Mouse (Mus musculus): ENCODE results near the gene Kif27.
"Not testable (repeated sequence)": the region's sequence is repeated elsewhere in the genome, so short reads cannot be mapped to it uniquely, and the experiment has no call there.

Kif27 gene

DNA sequence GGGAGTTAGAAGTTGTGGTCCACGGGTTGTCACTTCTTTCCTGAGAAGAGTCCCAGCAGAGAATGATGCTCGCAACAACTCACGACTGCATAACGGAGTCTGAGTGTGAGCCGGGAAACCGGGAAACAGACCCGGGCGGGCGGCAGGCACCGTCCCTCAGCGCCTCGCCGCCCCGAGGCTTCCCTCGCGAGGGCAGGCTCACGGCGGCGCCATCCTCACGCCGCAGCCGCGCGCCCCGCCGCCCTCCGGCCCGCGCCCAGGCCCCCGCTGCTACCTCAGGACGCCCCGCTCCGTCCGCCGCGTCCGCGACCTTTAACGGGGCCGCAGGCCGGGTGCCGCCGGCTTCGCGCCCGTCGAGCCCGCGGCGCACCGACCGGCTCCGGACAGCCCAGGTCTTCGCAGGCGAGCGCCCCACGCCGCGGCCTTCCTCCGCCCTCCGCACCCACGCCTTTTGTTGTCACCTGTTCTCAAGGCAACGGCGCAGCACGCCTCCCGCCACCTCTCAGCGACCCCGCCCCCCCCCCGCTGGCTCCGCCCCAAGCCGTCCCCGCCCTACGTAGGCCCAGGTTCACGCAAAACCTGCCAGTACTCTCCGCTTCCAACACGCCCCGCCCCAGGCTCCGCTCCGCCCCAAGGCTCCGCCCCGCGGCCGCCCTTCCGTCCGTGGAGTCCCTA is at the start of gene Kif27:
Gene Kif27, minus strand, starts transcription at position 494 of the 675 bp plus-strand sequence.
- DNase-seq: peak; percentile 55

DNA sequence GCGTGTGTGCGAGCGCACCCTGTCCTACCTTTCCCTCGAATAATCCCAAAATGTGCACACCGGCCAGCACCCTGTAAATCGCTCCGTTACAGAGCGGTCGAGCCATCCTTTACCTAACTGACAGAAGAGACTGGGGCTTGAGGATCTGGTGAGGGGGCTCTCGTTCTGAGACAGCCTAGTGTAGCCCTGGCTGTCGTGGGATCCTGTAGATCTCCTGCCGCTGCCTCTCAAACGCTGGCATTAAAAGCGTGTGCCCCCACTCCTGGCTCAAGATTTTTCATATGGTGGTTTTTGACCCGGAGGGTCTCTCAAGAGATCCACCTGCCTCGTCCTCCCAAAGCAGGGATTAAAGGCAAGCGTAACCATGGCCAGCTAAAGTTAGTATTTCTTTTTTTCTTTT is 44.3 kb upstream of the Kif27 start, which contains the start of gene Hnrnpk:
Gene Hnrnpk, minus strand, starts transcription at position 101 of the 400 bp plus-strand sequence.
- not testable (repeated sequence) for DNase-seq

DNA sequence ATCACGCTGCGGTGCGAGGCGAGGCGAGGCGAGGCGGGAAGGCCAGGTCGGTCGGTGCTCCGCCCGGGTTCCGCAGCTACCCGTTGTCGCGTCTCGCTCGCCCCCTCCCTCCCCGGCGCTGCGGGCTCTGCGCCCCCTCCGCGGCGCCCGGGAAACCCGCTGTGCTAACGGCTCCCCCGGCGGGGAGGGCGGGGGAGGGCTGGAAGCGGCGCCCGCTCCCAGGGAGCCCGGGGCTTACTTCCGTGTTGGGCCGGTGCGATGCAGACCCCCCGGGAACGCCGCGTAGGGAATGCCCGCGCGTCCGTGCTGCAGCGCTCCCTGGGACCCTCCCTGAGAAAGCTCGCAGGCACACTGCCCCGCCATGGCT is 43.8 kb upstream of the Kif27 start:
- DNase-seq: no peak

DNA sequence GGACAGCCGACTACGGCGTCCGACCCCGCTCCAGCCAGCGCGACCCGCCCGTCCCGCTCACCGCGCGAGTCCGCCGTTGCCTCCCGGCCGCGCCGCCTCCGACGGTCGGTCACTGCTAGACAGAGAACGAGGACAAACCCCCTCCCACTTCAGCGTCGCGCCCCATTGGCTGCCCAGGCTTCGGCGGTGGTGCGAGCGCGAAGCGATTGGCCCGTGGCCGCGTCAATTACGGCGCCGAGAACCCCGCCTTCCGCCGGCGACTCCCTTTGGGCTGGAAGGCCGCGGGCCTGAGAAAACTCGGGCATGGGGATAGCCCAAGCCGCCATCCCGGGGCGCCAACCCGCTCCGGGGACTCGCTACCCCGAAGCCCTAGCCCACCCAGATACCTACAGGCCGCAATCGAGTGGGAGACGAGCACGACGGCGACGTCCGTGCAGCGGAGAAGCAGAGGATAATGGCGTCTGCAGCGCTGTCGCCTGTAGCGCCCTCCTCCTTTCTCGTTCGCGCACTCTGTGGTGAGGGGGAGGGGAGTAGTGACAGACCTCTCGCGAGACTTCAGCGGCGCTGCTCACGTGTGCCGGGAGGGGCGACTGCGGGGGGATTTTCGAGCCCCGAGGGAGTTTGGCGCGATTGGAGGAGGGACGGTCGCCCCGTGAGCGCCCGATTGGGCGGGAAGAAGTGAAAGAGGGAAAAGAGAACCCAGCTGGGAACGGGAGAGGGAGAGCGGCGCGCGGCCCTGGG is 43.3 kb upstream of the Kif27 start, which contains the start of gene Rmi1:
Gene Rmi1, plus strand, starts transcription at position 246 of the 741 bp plus-strand sequence.
- DNase-seq: peak; percentile 99

GRCm38 (mm10) chr13:58401135-58402002 is 42.4 kb upstream of the Kif27 start:
- DNase-seq: peak; percentile 79

GRCm38 (mm10) chr13:58400576-58400975 is 41.7 kb upstream of the Kif27 start:
- DNase-seq: no peak

- DNase-seq: no peak
Measured at GRCm38 (mm10) chr13:58397651-58398050, 38.7 kb upstream of the Kif27 start.

DNA sequence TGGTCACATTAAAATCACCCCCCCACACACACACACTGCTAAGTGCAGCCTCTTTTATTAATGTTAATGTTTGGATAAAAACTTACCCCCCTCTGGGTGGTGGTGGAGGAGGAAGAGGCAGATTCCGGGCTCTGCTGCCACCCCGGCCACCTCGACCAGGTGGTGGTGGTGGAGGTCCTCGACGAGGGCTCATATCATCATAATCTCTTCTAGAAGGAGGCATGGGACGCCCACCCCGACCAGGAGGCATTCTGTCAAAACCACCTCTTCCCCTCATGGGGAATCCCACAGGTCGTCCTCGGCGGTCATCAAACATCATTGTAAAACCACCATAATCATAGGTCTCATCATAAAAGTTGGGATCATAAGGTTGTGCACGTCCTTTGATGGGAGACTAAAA is 35.5 kb upstream of the Kif27 start:
- DNase-seq: not testable (repeated sequence)

DNA sequence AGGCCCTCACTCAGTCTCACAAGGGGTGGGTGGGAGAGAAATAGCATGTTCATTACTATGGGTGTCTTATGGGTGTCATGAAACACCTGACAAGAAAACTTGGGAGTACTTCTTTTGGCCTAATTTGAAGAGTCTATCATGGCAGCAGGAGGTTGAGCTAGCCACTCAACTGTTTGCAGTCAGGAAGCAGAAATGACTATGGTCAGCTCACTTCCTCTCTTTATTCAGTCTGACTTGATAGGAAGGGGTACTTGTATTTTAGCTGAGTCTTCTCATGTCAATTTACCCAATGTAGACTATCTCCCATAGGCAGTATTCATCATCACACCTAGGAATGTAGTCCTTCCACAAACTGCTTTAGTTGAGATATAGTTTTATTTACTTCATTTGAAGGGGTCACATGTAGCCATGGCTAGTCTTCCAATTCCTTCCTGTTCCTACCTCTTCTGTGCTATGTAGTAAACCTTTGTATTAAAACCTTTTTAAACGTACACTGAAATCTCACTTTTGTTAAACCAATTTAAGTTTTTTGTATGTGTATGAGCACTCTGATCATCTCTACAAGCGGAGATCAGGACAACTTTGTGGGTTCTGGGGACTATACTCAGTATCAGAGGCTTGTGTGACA is 30.5 kb upstream of the Kif27 start:
- DNase-seq: no peak

DNA sequence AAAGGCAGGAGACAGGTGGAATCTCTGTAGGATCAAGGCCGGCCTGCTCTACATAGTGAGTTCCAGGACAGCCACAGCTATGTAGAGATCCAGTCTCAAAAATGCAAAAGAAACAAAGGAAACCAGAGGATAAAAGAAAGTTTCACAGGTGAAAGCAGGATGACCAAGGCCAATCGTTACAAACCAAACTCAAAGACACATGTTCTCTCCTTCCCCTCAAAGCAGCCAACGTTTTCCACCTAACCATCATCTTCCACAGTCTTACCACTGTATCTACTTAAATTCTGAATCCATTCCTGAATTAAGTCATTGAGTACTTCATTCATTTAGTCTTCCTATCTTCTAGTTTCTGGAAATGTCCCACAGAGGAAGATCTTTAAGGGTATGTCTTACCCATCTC is 29.5 kb upstream of the Kif27 start:
- DNase-seq: no peak

DNA sequence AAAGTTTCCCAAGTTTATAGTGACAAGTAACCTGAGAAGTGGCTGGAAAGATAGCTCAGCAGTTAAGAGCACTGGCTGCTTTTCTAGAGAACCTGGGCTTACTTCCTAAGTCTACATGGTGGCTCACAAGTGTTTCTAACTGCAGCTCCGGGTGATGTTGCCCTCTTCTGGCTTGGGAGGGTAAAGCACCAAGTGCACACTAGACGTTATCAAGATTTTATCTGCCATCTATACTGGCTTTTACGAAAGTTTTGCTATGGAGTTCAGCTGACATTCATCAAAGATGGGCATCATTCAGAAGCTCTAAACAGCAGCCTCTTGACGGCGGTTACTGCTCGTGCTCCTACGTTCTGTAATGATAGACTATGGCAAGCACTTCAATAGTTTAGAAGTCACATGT is 29.0 kb upstream of the Kif27 start:
- DNase-seq: peak; percentile 61

DNA sequence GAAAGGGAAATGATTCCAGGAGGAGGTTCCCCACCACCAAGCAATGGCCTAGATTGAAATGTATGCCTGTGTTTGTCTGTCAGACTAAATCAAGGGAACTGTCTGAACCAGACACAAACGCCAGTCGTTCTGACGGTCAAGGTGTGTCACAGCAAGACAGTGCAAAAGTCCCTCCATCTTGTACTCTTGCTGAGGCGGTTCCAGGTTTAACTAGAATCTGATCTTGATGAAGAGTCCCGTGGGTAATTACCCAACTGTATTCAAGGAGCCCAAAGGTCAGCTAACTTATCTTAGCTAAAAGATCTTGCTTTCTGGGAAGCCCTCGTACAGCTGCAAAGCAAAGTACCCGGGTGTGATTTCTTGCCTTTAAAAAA is 26.6 kb upstream of the Kif27 start:
- no peak for DNase-seq

DNA sequence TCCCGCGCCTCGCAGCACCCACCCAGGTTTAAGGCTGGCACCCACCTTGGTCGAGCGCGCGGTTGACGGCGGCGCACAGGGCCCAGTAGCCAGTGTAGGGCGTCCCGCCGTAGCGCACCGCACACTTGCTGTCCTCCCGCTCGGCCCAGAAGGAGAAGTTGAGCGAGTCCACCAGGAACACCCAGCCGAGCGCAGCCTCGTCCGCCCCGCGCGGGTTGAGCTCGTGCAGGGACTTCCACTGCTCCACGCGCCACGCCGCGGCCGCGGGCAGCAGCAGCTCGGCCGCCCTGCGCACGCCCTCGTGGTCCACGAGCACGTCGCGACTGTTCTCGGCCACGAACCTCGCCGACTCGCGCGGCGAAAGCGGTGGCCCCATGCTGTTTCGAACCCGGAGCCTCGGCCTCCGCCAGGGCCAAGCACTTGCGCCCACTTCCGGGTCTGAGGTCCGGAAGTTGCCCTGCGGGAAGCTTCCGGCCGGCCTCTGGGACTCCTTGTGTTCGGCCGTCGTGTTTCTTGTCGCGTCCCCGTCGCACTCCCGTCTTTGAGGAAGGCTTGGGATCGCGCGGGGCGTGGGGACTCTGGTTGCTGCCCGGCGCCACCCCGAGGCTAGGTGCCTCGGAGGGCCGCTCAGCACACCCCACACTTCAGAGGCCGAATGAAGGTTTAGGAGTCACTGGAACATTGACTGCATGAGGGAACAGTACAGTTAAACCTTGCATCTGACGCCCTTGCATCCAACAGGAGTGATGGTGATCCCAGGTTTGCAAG is 26.0 kb upstream of the Kif27 start, which contains the start of gene 2210016F16Rik:
Gene 2210016F16Rik, minus strand, starts transcription at position 447 of the 768 bp plus-strand sequence.
- DNase-seq: peak; percentile 54

GRCm38 (mm10) chr13:58384371-58384770 is 25.4 kb upstream of the Kif27 start:
- no peak for DNase-seq

DNA sequence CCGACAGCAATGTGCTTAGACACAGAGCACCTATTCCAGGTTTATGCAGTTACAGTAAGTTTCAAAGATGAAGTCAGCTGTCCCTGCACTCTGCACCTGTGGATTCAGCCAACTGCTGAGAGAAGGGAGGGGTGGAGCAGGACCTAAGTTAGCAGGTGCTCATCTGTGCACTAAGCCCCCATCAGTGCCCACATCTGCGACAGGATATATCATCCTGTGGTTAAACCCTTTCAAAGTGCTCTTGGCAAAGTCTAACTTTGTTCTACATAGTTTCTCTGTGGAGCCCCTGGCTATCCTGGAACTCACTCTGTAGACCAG is 14.2 kb upstream of the Kif27 start:
- DNase-seq: no peak

- no peak for DNase-seq
Measured at GRCm38 (mm10) chr13:58372278-58373152, 13.6 kb upstream of the Kif27 start.

- DNase-seq: no peak
Measured at GRCm38 (mm10) chr13:58368835-58369234, 9.9 kb upstream of the Kif27 start.

DNA sequence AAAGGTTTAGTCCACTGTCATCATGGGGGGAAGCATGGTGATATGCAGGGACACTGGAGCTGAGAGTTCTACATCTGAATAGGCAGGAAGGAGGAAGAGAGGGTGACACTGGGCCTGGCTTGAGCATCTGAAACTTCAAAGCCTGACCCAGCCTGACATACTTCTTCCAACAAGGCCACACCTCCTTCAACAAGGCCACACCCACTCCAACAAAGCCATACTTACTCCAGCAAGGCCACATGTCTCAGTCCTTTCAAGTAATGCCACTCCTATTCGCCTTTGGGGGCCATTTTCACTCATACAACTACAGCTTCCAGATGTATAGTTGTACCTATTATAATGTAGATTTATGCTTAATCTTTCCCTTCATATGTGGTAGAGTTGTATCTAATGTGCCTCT is 8.7 kb upstream of the Kif27 start:
- DNase-seq: no peak

DNA sequence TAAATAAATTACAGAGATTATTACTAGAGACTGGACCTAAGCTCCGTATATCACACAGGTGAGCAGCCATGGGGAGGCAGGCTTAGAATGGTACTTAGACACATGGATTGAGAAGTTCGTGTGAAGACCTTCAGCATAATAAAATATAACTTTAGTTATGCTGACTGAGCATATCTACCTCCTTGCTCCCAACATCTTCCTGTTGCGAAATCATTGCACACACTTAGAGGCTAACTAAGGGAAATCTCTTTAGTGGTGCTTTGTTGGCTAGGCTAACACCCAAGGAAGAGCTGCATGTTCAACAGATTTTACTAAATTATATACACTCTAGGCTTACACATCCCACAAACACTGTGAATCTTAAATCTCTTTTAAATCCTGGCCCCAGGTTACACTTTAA is 7.5 kb upstream of the Kif27 start:
- no peak for DNase-seq

DNA sequence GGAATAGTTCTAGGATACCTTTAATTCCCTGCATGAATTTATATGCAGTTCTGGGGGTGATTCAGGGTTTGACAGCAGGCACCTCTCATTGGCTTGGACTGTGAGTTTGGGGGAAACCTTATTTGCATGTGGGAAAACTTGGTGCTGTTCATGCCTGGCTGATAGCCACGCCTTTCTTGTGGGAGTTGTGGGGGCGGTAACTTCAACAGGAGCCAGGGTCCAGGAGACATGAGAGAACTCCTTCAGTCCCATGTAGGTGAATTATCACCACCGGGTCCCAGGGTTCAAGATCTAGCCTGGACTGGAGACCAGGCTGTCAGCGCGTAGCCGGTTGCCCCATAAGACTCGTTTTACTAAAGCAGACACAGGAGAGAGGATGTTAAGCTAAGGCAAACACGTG is 6.3 kb upstream of the Kif27 start:
- DNase-seq: not testable (repeated sequence)
